Mouse (Mus musculus): ENCODE results near the gene Bpifa2.

- TF ChIP-seq CTCF (IDR thresholded peaks at IDR 0.05; ENCODE audit: extremely low read depth, insufficient read depth, low read length), result no peak
- TF ChIP-seq POLR2A (IDR thresholded peaks at IDR 0.05; ENCODE audit: extremely low read depth, insufficient read depth, low read length), result no peak
Measured at GRCm38 (mm10) chr2:154017990-154018389, 9.9 kb downstream of the Bpifa2 start.
